Mouse (Mus musculus): Measurements from ENCODE around the gene 4930556J24Rik. TPM values are rescaled to one million over a fixed set of nuclear protein-coding genes. Genes with fewer than 3 reads are reported as not detected.

4930556J24Rik gene
- polyA plus RNA-seq, 1 experiment from 2014 or later = 0.21 TPM

GRCm38 (mm10) chr11:3936318-3936717 is 40.3 kb downstream of the 4930556J24Rik start:
- WGBS = 87% methylated on average over 3 of the region's 3 CpGs
- Histone ChIP-seq H3K4me2 (no peak overlapping the region), H3K4me3 (replicated peaks) (no peak overlapping the region), H3K27me3 (replicated peaks) (no peaks in the 10 kb centered on the region), H3K9ac (no peak overlapping the region), H3K36me3 (no peaks in the 10 kb centered on the region), H3K4me1 (no peaks in the 10 kb centered on the region), H3K9me3 (no peaks in the 10 kb centered on the region), H3K27ac (no peak overlapping the region)
- no peak for ATAC-seq (ENCODE audit: insufficient read depth, low FRiP score, low read depth)

GRCm38 (mm10) chr11:3935135-3935534 is 41.4 kb downstream of the 4930556J24Rik start:
- Histone ChIP-seq H3K27ac (no peak overlapping the region), H3K4me1 (no peaks in the 10 kb centered on the region), H3K4me2 (no peak overlapping the region), H3K9ac (no peak overlapping the region), H3K27me3 (replicated peaks) (no peaks in the 10 kb centered on the region), H3K9me3 (no peaks in the 10 kb centered on the region), H3K36me3 (no peaks in the 10 kb centered on the region), H3K4me3 (replicated peaks) (no peak overlapping the region)
- 74% methylated on average over 4 of the region's 4 CpGs for WGBS
- no peak for ATAC-seq (ENCODE audit: insufficient read depth, low FRiP score, low read depth)

GRCm38 (mm10) chr11:3933756-3934285 is 42.8 kb downstream of the 4930556J24Rik start:
- WGBS = 90% methylated on average over 9 of the region's 9 CpGs
- Histone ChIP-seq H3K9ac (no peak overlapping the region), H3K4me3 (replicated peaks) (no peak overlapping the region), H3K4me1 (no peaks in the 10 kb centered on the region), H3K27me3 (replicated peaks) (no peaks in the 10 kb centered on the region), H3K9me3 (no peaks in the 10 kb centered on the region), H3K4me2 (no peak overlapping the region), H3K36me3 (no peaks in the 10 kb centered on the region), H3K27ac (no peak overlapping the region)
- no peak for ATAC-seq (ENCODE audit: insufficient read depth, low FRiP score, low read depth)

GRCm38 (mm10) chr11:3931511-3932211 is 44.9 kb downstream of the 4930556J24Rik start, which contains the start of gene Tcn2:
Gene Tcn2, minus strand, starts transcription at chr11:3932159.
- no peaks in the 10 kb centered on the region for H3K36me3 ChIP-seq
- H3K4me2 ChIP-seq = peak within 1 kb of the TSS; percentile 73
- WGBS = under 1% methylated on average over 23 of the region's 26 CpGs
- peak; percentile 87 for ATAC-seq (ENCODE audit: insufficient read depth, low FRiP score, low read depth)
- no peaks in the 10 kb centered on the region for H3K4me1 ChIP-seq
- H3K4me3 ChIP-seq (replicated peaks) = peak within 1 kb of the TSS; percentile 48
- H3K27ac ChIP-seq = no peak within 1 kb of the TSS
- H3K9me3 ChIP-seq = no peaks in the 10 kb centered on the region
- H3K9ac ChIP-seq = no peak within 1 kb of the TSS
- no peaks in the 10 kb centered on the region for H3K27me3 ChIP-seq (replicated peaks)

GRCm38 (mm10) chr11:3930931-3931330 is 45.6 kb downstream of the 4930556J24Rik start:
- no peaks in the 10 kb centered on the region for H3K36me3 ChIP-seq
- peak overlapping the region; percentile 48 for H3K4me3 ChIP-seq (replicated peaks)
- no peaks in the 10 kb centered on the region for H3K27me3 ChIP-seq (replicated peaks)
- H3K27ac ChIP-seq = no peak overlapping the region
- H3K4me2 ChIP-seq = peak overlapping the region; percentile 73
- H3K9me3 ChIP-seq = no peaks in the 10 kb centered on the region
- H3K4me1 ChIP-seq = no peaks in the 10 kb centered on the region
- H3K9ac ChIP-seq = no peak overlapping the region
- no peak for ATAC-seq (ENCODE audit: insufficient read depth, low FRiP score, low read depth)
- whole genome bisulfite sequencing = 36% methylated on average over 6 of the region's 6 CpGs

GRCm38 (mm10) chr11:3930019-3930418 is 46.6 kb downstream of the 4930556J24Rik start:
- WGBS = 73% methylated on average over 4 of the region's 4 CpGs
- Histone ChIP-seq H3K9me3 (no peaks in the 10 kb centered on the region), H3K27ac (no peak overlapping the region), H3K27me3 (replicated peaks) (no peaks in the 10 kb centered on the region), H3K36me3 (no peaks in the 10 kb centered on the region; the same call in 1 of the 2 replicates), H3K4me3 (replicated peaks) (no peak overlapping the region), H3K4me1 (no peaks in the 10 kb centered on the region), H3K9ac (no peak overlapping the region), H3K4me2 (no peak overlapping the region)
- ATAC-seq (ENCODE audit: insufficient read depth, low FRiP score, low read depth) = no peak

GRCm38 (mm10) chr11:3925916-3926315 is 50.7 kb downstream of the 4930556J24Rik start:
- Histone ChIP-seq H3K27ac (no peak overlapping the region), H3K4me3 (replicated peaks) (no peak overlapping the region), H3K4me1 (no peaks in the 10 kb centered on the region), H3K27me3 (replicated peaks) (no peaks in the 10 kb centered on the region), H3K9me3 (no peaks in the 10 kb centered on the region), H3K36me3 (no peaks in the 10 kb centered on the region; the same call in 1 of the 2 replicates), H3K4me2 (no peak overlapping the region), H3K9ac (no peak overlapping the region)
- WGBS = 87% methylated on average over 10 of the region's 10 CpGs
- no peak for ATAC-seq (ENCODE audit: insufficient read depth, low FRiP score, low read depth)

GRCm38 (mm10) chr11:3922731-3923130 is 53.8 kb downstream of the 4930556J24Rik start:
- Histone ChIP-seq H3K27ac (no peak overlapping the region), H3K36me3 (no peaks in the 10 kb centered on the region; the same call in 1 of the 2 replicates), H3K4me2 (no peak overlapping the region)

GRCm38 (mm10) chr11:3922115-3922514 is 54.5 kb downstream of the 4930556J24Rik start:
- Histone ChIP-seq H3K4me1 (no peaks in the 10 kb centered on the region), H3K9me3 (no peaks in the 10 kb centered on the region), H3K9ac (no peak overlapping the region), H3K4me3 (replicated peaks) (no peak overlapping the region), H3K27me3 (replicated peaks) (no peaks in the 10 kb centered on the region), H3K36me3 (no peaks in the 10 kb centered on the region; the same call in 1 of the 2 replicates), H3K4me2 (no peak overlapping the region), H3K27ac (no peak overlapping the region)
- no peak for ATAC-seq (ENCODE audit: insufficient read depth, low FRiP score, low read depth)
- 92% methylated on average over 9 of the region's 9 CpGs for WGBS

More at GRCm38 (mm10) chr11:3922731-3923130, 53.8 kb downstream of the 4930556J24Rik start:
- Histone ChIP-seq H3K9ac (no peak overlapping the region), H3K9me3 (no peaks in the 10 kb centered on the region), H3K4me1 (no peaks in the 10 kb centered on the region), H3K4me3 (replicated peaks) (no peak overlapping the region), H3K27me3 (replicated peaks) (no peaks in the 10 kb centered on the region)
- no peak for ATAC-seq (ENCODE audit: insufficient read depth, low FRiP score, low read depth)
- WGBS = 91% methylated on average over 6 of the region's 6 CpGs

- no peak for ATAC-seq (ENCODE audit: insufficient read depth, low FRiP score, low read depth)
- Histone ChIP-seq H3K27me3 (replicated peaks) (no peaks in the 10 kb centered on the region), H3K9me3 (no peaks in the 10 kb centered on the region), H3K4me1 (no peaks in the 10 kb centered on the region), H3K4me2 (no peak overlapping the region), H3K36me3 (no peaks in the 10 kb centered on the region; the same call in 1 of the 2 replicates), H3K9ac (no peak overlapping the region), H3K27ac (no peak overlapping the region), H3K4me3 (replicated peaks) (no peak overlapping the region)
- WGBS = 33% methylated on average over 8 of the region's 8 CpGs
Measured at GRCm38 (mm10) chr11:3921281-3921850, 55.2 kb downstream of the 4930556J24Rik start.

GRCm38 (mm10) chr11:3920476-3920875 is 56.1 kb downstream of the 4930556J24Rik start:
- Histone ChIP-seq H3K9me3 (no peaks in the 10 kb centered on the region), H3K27me3 (replicated peaks) (no peaks in the 10 kb centered on the region; the same call in 1 of the 2 replicates), H3K27ac (no peak overlapping the region), H3K4me3 (replicated peaks) (no peak overlapping the region), H3K9ac (no peak overlapping the region), H3K4me2 (no peak overlapping the region), H3K36me3 (no peaks in the 10 kb centered on the region; the same call in 1 of the 2 replicates), H3K4me1 (no peaks in the 10 kb centered on the region)
- no peak for ATAC-seq (ENCODE audit: insufficient read depth, low FRiP score, low read depth)
- 86% methylated on average over 7 of the region's 7 CpGs for WGBS

GRCm38 (mm10) chr11:3918738-3919137 is 57.8 kb downstream of the 4930556J24Rik start:
- Histone ChIP-seq H3K4me3 (replicated peaks) (no peak overlapping the region), H3K27me3 (replicated peaks) (no peaks in the 10 kb centered on the region; the same call in 1 of the 2 replicates), H3K4me2 (no peak overlapping the region), H3K4me1 (peaks cover 5% of the 10 kb centered on the region), H3K27ac (no peak overlapping the region), H3K9ac (no peak overlapping the region), H3K9me3 (no peaks in the 10 kb centered on the region), H3K36me3 (no peaks in the 10 kb centered on the region)
- WGBS = 64% methylated on average over 1 of the region's 1 CpGs
- ATAC-seq (ENCODE audit: insufficient read depth, low FRiP score, low read depth) = no peak

All from stomach, embryonic 15.5 days (tissue).